12 mouse cellular contexts compared by ENCODE assay signal in genomic region chr7:90037736-90038135, GRCm38 (mm10).
"Had no signal": no experiment of that assay in that cellular context is flagged by ENCODE, and none has a peak within 500 bp of the region (broad histone marks: within the 10 kb centered on the region; RNA-seq: fewer than 3 reads in every experiment).

No protein-coding gene starts in this region.

- H3K9me3 ChIP-seq: midbrain, embryonic 10.5 days; neural tube, embryonic 13.5 days had no signal

- ATAC-seq: intestine, postnatal 0 days; midbrain, embryonic 16.5 days had no signal

- H3K4me3 ChIP-seq: midbrain, embryonic 10.5 days; neural tube, embryonic 13.5 days had no signal

- H3K27me3 ChIP-seq: neural tube, embryonic 13.5 days had no signal

- H3K9ac ChIP-seq: liver, embryonic 14.5 days; neural tube, embryonic 13.5 days had no signal

- H3K36me3 ChIP-seq: midbrain, embryonic 10.5 days; neural tube, embryonic 13.5 days had no signal

- DNase-seq: kidney, adult 8-10 months; kidney, postnatal 25 days; layer of hippocampus, postnatal 36 days; lung, adult 18-20 months; lung, postnatal 4 days; retina, postnatal 1 day; thymus, postnatal 36 days had no signal

- H3K27ac ChIP-seq: liver, embryonic 14.5 days; midbrain, embryonic 10.5 days; neural tube, embryonic 13.5 days had no signal

- H3K4me2 ChIP-seq: neural tube, embryonic 13.5 days had no signal

- H3K4me1 ChIP-seq: neural tube, embryonic 13.5 days had no signal
